Mouse (Mus musculus): ENCODE results near the gene Lhx8.

Gene Lhx8

GRCm38 (mm10) chr3:154330181-154331002 is at the start of gene Lhx8:
Lhx8 (minus strand) TSS chr3:154330659.
- no peak for DNase-seq

DNA sequence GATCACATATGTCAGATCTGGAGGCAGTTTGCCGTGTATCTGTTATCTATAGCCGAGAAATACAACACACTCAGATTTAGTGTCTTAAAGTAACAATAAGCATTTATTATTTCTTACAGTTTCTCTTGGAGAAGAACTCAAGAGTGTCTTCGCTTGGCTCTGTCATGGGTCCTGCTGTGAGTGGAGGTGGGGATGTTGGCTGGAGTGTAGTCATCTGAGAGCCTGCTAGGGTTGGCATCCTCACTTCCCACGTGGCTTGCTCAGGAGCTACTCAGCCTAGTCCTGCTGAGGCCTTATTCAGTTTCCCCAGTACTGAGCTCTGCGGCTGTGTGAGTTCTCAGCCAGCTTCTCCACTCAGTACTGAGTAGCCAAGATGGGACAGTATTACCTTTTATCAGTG is 43.1 kb upstream of the Lhx8 start:
- no peak for DNase-seq

DNA sequence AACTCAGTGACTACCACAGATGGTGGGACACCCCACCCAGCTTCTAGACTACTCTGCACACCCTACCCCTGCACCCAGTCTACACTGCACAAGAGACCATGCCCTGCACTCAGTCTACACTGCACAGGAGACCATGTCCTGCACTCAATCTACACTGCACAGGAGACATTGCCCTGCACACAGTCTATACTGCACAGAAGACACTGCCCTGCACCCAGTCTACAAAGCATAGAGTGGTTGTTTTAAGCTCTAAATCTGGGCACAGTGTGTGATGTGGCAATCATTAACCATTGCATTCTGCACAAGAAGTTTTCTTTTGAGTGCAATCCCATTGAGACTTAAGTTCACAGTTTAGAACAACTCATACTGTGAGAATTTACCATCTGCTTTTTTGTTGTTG is 42.2 kb upstream of the Lhx8 start:
- no peak for DNase-seq

DNA sequence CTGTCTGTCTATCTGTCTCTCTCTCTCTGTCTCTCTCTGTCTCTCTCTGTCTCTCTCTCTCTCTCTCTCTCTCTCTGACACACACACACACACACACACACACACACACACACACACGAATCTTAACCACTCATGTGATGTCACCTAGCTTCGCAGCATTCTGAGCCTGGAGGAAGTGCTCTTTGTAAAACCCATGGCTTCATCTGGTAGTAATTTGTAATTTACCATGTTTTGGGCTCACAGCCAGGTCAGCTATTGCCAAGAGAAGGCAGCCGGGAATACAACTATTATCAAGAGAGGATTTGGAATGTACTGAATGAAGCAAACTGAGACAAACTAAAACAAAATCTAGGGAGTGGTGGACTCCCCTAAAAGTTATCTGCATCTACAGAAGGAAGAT is 36.9 kb upstream of the Lhx8 start:
- DNase-seq = no peak

GRCm38 (mm10) chr3:154364604-154365209 is 34.2 kb upstream of the Lhx8 start:
- no peak for DNase-seq

GRCm38 (mm10) chr3:154363507-154363906 is 33.0 kb upstream of the Lhx8 start:
- no peak for DNase-seq

DNA sequence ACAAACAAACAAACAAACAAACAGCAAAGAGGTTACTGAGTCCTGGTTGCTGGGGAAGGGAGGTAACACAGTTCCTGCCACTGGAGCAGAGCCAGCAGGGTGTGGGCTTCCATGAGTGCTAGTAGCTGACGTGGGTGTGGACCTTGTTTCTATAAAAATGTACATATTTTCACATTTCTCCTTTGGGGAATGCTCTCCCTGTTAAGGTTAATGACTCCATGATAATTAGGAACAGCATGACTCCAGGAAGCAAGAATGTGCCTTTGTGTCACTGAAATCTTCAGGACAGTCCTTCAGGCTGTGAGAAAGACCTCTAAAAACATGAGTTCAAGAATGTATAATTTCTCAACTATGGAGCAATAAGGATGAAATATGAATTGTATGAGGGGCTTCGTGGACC is 28.8 kb upstream of the Lhx8 start:
- DNase-seq = no peak

- no peak for DNase-seq
Observed at GRCm38 (mm10) chr3:154340294-154340914, 9.9 kb upstream of the Lhx8 start.

DNA sequence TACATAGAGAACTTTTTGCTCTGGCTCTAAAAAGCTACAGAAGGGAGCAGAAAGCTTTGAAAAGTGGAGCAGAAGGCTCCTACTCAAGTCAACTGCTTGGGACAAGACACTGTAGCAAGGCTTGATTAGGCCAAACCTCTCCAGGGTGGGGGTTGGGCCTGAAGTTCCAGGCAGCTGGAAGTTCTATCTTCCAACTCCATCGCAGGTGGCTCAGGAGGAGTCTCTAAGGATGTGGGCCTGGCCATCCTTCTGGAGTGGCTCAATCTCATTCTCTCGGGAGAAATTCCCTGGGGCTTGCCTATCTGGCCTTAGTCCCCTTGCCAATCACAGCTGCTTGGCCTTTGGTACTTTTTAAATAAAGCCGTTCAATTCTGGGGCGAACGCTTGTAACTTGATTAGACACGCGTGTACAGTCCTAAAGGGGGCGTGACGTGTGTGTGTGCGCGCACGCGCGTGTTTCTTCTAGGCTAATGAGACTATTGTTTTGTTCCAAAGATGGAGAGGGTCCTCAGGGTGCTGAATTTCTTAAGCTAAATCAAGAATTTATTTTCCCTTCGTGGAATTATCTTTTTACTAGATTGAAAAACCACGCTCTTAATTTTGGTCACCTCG is 9.3 kb upstream of the Lhx8 start:
- DNase-seq = no peak

- no peak for DNase-seq
Observed at GRCm38 (mm10) chr3:154334806-154335205, 4.3 kb upstream of the Lhx8 start.

- DNase-seq = no peak
Observed at GRCm38 (mm10) chr3:154333401-154333999, 3.0 kb upstream of the Lhx8 start.

GRCm38 (mm10) chr3:154332941-154333340 is 2.5 kb upstream of the Lhx8 start:
- DNase-seq = no peak

GRCm38 (mm10) chr3:154332213-154332530 is 1.7 kb upstream of the Lhx8 start:
- no peak for DNase-seq

DNA sequence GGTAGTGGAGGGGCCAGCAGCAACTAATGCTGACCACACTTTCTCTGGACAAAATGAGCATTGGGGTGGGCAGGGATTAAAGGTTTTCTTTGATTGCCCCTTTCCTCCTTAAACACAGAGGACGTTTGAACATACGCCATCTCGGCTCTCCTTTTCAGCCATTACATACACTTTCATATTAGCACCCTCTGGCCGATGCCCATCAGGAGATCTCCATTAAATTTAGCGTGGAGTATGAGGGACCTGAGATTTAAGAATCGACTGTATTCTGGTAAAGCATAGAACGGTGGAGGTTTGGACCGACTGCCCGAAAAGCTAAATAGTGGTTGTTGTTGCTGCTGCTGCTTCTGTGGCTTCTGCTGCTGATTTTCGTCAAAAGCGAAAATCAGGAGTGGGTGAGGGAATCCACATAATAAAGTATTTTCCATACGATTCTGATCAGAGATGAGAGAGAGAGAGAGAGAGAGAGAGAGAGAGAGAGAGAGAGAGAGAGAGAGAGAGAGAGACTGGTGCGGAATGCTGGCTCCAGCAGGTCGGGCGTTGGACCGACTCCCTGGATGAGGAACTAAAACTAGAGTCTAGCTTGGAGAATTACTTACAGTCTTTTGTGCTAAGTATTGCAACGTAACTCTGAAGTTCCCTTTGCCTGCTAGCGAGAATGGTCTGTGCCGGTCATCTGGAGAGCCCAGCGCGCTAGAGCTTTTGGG is 1.2 kb upstream of the Lhx8 start:
- DNase-seq = no peak

DNA sequence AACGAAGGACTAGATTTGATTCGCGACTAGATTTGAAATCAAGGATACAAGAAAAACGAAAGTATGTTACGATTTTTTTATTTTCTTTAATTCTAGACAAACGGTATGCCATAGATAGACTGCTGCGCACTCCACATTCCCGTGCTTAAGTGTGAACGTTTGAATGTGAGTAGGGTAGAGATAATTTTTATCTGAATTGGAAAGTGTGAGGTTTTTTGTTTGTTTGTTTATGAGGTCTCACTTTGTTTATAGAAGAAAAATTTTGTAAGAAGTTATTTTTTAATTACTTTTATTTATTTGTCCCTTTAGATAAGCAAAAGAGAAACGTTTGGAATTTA is 513 bp upstream of the Lhx8 start:
- DNase-seq = no peak

DNA sequence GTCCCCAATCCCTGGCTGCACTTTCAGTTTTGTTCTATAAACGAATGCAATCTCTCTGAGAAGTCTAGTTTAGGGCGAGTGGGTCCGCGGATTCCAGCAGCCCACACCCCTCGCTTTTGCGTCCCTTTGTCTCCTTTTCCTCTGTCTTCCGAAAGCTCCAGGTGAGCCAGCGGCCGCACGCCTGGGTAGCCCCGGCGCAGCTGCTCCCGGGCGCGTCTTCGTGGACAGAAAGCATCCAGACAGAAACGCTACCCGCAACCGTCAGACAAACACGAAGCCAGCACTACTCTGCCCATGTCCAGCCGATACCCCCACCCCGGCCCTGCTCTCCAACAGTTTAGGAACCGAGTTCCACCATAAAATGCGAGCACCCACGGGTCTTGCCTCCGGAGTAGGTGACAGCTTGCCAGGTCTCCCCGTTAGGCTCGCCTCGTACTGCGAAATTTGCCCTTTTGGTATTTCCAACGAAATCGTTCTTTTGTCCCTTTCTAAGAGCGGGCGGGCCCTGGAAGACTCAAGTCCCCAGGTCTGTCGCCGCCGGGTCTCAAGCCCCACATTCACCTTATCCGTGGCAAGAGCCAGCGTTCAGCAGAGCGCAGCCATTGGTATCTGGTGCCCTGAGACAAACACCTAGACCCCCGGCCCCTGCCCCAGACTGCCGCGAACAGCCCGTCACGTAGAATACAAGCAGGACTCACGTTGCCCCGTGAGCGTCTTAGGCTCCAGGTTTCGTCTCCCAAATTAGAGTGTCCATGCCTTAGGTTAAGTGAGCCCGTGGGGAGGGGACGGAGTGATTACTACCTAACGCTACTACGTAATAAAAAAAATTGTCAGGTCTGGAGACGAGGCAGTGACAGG is 907 bp downstream of the Lhx8 start:
- DNase-seq = no peak

DNA sequence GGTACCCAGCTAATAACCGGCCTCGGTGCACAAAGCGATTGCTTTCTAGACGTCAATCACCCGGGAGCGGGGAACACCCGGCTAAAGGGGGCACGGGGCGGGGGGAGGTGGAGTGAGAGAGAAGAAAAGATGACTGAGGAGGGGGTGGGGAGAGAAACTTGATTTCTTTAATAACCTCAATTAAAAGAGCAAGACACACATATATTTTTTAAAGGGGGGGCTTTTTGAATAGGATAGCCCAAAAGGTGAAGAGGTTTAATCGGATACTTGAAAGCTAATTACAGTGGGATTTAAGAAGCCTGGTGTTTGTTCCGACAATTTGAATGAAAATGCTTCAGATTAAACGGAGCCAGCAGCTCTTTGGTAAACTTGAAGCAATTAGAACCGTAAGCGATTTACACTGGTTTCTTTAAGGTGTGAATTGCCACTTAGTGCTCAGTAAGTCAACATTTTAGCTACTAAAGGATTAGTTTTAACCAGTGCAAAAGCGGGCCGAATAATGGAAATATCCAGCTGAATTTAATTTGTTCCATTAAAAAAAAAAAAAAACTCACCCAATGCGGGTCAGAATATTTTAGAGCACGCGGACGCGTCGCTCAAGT is 1.6 kb downstream of the Lhx8 start:
- no peak for DNase-seq

DNA sequence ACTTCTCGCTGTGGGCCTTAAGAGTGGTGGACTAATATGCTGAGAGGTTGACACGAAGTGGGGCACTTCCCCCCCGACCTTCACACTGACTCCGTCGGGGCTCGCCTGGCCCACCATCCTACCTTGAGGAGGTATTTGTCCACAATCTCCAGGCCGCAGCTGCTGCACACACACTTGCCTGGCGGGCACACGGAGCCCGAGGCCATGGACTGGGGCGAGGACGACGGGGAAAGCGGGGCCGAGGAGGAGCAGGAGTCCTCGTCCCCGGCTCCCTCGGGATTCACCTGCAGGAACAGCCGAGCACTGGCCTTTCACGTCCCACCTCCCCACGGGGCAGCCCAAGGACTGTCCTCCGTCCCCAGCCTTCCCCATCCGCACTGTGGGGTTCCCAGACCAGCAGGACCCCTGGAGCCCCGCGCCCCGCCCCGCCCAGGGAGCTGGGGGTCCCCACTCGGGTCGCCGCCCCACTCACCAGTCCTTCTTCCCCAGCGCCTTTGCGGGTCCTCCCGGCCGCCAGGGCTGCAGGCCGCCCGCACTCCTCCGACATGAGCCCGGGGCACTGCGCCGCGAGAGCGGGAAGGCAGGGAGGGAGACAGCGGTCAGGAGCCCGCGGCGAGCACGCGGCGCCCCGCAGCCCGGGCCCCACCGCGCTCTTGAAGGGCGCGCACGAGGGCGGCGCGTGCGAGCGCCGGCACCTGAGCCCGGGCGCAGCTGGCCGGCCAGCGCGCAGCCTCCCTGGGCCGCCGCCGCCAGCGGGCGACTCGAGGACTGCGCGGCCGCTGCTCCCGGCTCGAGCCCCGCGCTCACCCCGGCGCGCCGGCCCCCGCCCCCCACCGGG is 2.4 kb downstream of the Lhx8 start:
- DNase-seq = no peak

DNA sequence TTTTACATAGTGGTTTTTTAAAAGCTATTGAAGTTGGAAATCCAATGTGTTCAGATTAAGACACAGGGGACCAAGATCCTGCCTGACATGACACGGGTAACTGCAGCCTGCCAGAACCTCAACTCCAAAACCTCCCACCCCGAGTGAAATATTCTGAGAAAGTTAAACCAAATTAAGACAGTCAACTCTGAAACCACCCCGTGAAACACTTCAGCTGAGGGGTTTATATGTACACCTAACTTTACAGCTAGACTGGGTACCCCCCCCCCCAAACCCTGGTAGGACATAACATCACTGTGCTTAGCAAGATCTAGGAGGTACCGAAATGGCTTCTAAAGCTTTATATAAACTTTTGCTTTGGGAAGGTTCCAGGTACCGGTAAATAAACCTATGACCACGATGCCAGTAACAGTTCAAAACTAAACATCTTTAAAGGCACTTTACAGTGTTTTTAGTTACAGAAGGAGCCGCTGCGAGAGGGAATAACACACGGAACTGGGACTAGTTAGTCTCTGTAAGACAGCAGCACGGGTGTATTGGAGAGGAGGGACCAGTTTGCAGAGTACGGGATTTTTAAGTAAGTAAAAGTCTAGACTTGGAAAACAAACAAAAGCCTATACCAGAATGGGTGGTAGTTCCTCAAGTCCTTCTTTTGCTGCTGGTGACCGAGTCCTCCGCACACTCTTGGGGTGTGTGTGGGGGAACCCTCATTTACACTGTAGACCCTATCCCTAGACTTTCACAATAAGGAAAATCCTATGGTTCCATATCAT is 3.2 kb downstream of the Lhx8 start:
- DNase-seq = no peak

Data from thymus, adult 18-20 months (tissue).